Mouse (Mus musculus): ENCODE data around the gene Olfr736. TPM values are rescaled to one million over a fixed set of nuclear protein-coding genes. Genes with fewer than 3 reads are reported as not detected.

The Olfr736 gene
- polyA plus RNA-seq, 1 experiment from 2014 or later, result not detected

Other genes starting within 250 kb of the Olfr736 start
- not detected in 2 replicates for gene Olfr728, start 238.5 kb upstream of the Olfr736 start, polyA plus RNA-seq (2015; fragmentation: Nextera tagmentation; extraction: Ambion mirVana)
- not detected in 2 replicates for gene Olfr729, start 228.3 kb upstream of the Olfr736 start, polyA plus RNA-seq (2015; fragmentation: Nextera tagmentation; extraction: Ambion mirVana)
- not detected in 2 replicates for gene Olfr730, start 193.0 kb upstream of the Olfr736 start, polyA plus RNA-seq (2015; fragmentation: Nextera tagmentation; extraction: Ambion mirVana)
- not detected in 2 replicates for gene Olfr731, start 139.3 kb upstream of the Olfr736 start, polyA plus RNA-seq (2015; fragmentation: Nextera tagmentation; extraction: Ambion mirVana)
- not detected in 2 replicates for gene Olfr732, start 97.0 kb upstream of the Olfr736 start, polyA plus RNA-seq (2015; fragmentation: Nextera tagmentation; extraction: Ambion mirVana)
- not detected in 2 replicates for gene Olfr733, start 79.6 kb upstream of the Olfr736 start, polyA plus RNA-seq (2015; fragmentation: Nextera tagmentation; extraction: Ambion mirVana)
- not detected in 2 replicates for gene Olfr734, start 54.4 kb upstream of the Olfr736 start, polyA plus RNA-seq (2015; fragmentation: Nextera tagmentation; extraction: Ambion mirVana)
- not detected in 2 replicates for gene Olfr735, start 32.3 kb upstream of the Olfr736 start, polyA plus RNA-seq (2015; fragmentation: Nextera tagmentation; extraction: Ambion mirVana)
- not detected in 2 replicates for gene Tlr11, start 23.2 kb upstream of the Olfr736 start, polyA plus RNA-seq (2015; fragmentation: Nextera tagmentation; extraction: Ambion mirVana)
- not detected in 2 replicates for gene Olfr738, start 26.4 kb downstream of the Olfr736 start, polyA plus RNA-seq (2015; fragmentation: Nextera tagmentation; extraction: Ambion mirVana)
- gene Olfr739, start 37.5 kb downstream of the Olfr736 start, polyA plus RNA-seq (2015; fragmentation: Nextera tagmentation; extraction: Ambion mirVana), result not detected in 2 replicates
- gene Olfr740, start 64.4 kb downstream of the Olfr736 start, polyA plus RNA-seq (2015; fragmentation: Nextera tagmentation; extraction: Ambion mirVana), result not detected in 2 replicates
- not detected in 2 replicates for gene Olfr741, start 91.6 kb downstream of the Olfr736 start, polyA plus RNA-seq (2015; fragmentation: Nextera tagmentation; extraction: Ambion mirVana)
- not detected in 2 replicates for gene Olfr742, start 122.4 kb downstream of the Olfr736 start, polyA plus RNA-seq (2015; fragmentation: Nextera tagmentation; extraction: Ambion mirVana)
- not detected in 2 replicates for gene Olfr743, start 140.7 kb downstream of the Olfr736 start, polyA plus RNA-seq (2015; fragmentation: Nextera tagmentation; extraction: Ambion mirVana)
- gene Olfr744, start 233.7 kb downstream of the Olfr736 start, polyA plus RNA-seq (2015; fragmentation: Nextera tagmentation; extraction: Ambion mirVana), result not detected in 2 replicates

Data from stomach, embryonic 16.5 days (tissue).